Mouse (Mus musculus) megakaryocyte, embryonic 14.5 days (primary cell): ENCODE measurements around the gene Mindy1.

Source experiments
- FLI1 ChIP-seq: IDR thresholded peaks from 2 replicates; pipeline ENCODE4 v1.6.1; 2012; ENCODE audit warnings: low read length, inconsistent platforms, mixed read lengths
- GATA1 ChIP-seq: IDR thresholded peaks from 3 replicates; pipeline ENCODE4 v1.6.1; 2012; ENCODE audit warnings: mixed read lengths, low read length, inconsistent platforms, borderline replicate concordance

DNA sequence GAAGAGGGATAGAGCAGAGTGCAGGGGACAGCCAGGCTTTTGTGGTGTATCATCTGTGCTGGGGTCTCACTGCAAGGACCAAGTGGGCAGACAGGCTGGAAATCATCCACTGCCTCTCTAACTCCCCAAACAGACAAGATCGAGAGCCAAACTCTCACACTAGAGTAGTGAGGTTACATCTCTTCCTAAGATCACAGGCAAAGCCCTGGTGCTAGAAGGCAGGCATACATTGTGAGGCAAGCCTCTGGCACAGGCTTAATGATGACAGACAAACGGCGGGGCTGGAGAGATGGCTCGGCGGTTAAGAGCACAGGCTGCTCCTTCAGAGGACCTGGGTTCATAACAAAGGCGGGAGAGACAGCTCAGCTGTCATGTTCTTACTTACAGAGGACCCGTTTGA lies 32.3 kb downstream of the Mindy1 start:
- TF ChIP-seq GATA1 (no peak), FLI1 (no peak)
